Comparison of ENCODE assay signal across 8 mouse cellular contexts in genomic region chr13:6647067-6647991, GRCm38 (mm10). TPM values are rescaled to one million over a fixed set of nuclear protein-coding genes. Genes with fewer than 3 reads are reported as not detected.
A peak's percentile ranks its signal among the peaks of the same experiment; 100 is the strongest.
DNase-seq lines count a peak whose midpoint lies in the region; ATAC-seq and TF ChIP-seq lines count a peak whose summit lies in the region.

No protein-coding gene starts in this region.

- H3K9me3 ChIP-seq in limb, embryonic 13.5 days: no peaks in the 10 kb centered on the region
- H3K9me3 ChIP-seq in midbrain, embryonic 13.5 days: no peaks in the 10 kb centered on the region

- peak overlapping the region; percentile 100 for H3K4me2 ChIP-seq in limb, embryonic 13.5 days (replicated peaks)
- peak overlapping the region; percentile 98 for H3K4me2 ChIP-seq in midbrain, embryonic 13.5 days (replicated peaks)

- H3K4me1 ChIP-seq in testis, adult 2 months (ENCODE audit: control insufficient read depth, insufficient read depth, low read length): peaks cover 27% of the 10 kb centered on the region
- H3K4me1 ChIP-seq in limb, embryonic 13.5 days: peaks cover 20% of the 10 kb centered on the region
- H3K4me1 ChIP-seq in midbrain, embryonic 13.5 days (replicated peaks): peaks cover 21% of the 10 kb centered on the region
- H3K4me1 ChIP-seq in spleen, adult 2 months (ENCODE audit: control insufficient read depth, insufficient read depth, insufficient read length): peaks cover 3% of the 10 kb centered on the region

- no peaks in the 10 kb centered on the region for H3K36me3 ChIP-seq in testis, adult 2 months (ENCODE audit: control insufficient read depth, insufficient read depth, low read length)
- no peaks in the 10 kb centered on the region for H3K36me3 ChIP-seq in limb, embryonic 13.5 days
- no peaks in the 10 kb centered on the region for H3K36me3 ChIP-seq in midbrain, embryonic 13.5 days
- H3K36me3 ChIP-seq in spleen, adult 2 months (ENCODE audit: control insufficient read depth, insufficient read depth, low read length): no peaks in the 10 kb centered on the region

- H3K27me3 ChIP-seq in testis, adult 2 months (ENCODE audit: control insufficient read depth, insufficient read depth, low read length): no peaks in the 10 kb centered on the region
- peaks cover 18% of the 10 kb centered on the region for H3K27me3 ChIP-seq in limb, embryonic 13.5 days
- peaks cover 17% of the 10 kb centered on the region; the same call in 1 of the 2 replicates for H3K27me3 ChIP-seq in midbrain, embryonic 13.5 days
- no peaks in the 10 kb centered on the region for H3K27me3 ChIP-seq in spleen, adult 2 months (ENCODE audit: control insufficient read depth, insufficient read depth, low read length)

- 1% methylated on average over 39 of the region's 39 CpGs for WGBS in limb, embryonic 13.5 days
- WGBS in midbrain, embryonic 13.5 days: under 1% methylated on average over 39 of the region's 39 CpGs
- under 1% methylated on average over 39 of the region's 39 CpGs for WGBS in spleen, adult 2 months

- TF ChIP-seq POLR2A in testis, adult 2 months (IDR thresholded peaks at IDR 0.05; ENCODE audit: control insufficient read depth, low read depth, low read length): no peak
- no peak for TF ChIP-seq POLR2A in spleen, adult 2 months (IDR thresholded peaks at IDR 0.05; ENCODE audit: low read depth, low read length)

- no peak overlapping the region for H3K27ac ChIP-seq in testis, adult 2 months (ENCODE audit: control insufficient read depth, insufficient read depth, low read depth, low read length)
- H3K27ac ChIP-seq in limb, embryonic 13.5 days: no peak overlapping the region
- peak overlapping the region; percentile 56 for H3K27ac ChIP-seq in midbrain, embryonic 13.5 days
- H3K27ac ChIP-seq in spleen, adult 2 months (ENCODE audit: insufficient read depth, low read length): peak overlapping the region; percentile 70

- DNase-seq in testis, postnatal 14 days (ENCODE audit: low spot score): no peak
- DNase-seq in cerebellum, postnatal 10 days: peak; percentile 83 to 85
- peak; percentile 68 for DNase-seq in kidney, adult 11 months
- peak; percentile 68 to 80 for DNase-seq in spleen, adult 2 months (ENCODE audit: low read depth in 1 of 2, low spot score in 2 of 2)

- H3K9ac ChIP-seq in limb, embryonic 13.5 days: peak overlapping the region; percentile 40
- peak overlapping the region; percentile 75 for H3K9ac ChIP-seq in midbrain, embryonic 13.5 days (replicated peaks)

- TF ChIP-seq CTCF in testis, adult 2 months (IDR thresholded peaks at IDR 0.05; ENCODE audit: control insufficient read depth, insufficient read depth, insufficient replicate concordance, low read depth, low read length): no peak
- no peak for TF ChIP-seq CTCF in spleen, adult 2 months (IDR thresholded peaks at IDR 0.05; ENCODE audit: extremely low read depth, insufficient read depth, insufficient read length, insufficient replicate concordance)

- H3K4me3 ChIP-seq in testis, adult 2 months (ENCODE audit: control insufficient read depth, low read depth, low read length): peak overlapping the region; percentile 91
- peak overlapping the region; percentile 55 for H3K4me3 ChIP-seq in limb, embryonic 13.5 days
- H3K4me3 ChIP-seq in midbrain, embryonic 13.5 days (replicated peaks): peak overlapping the region; percentile 67
- H3K4me3 ChIP-seq in spleen, adult 2 months (ENCODE audit: extremely low read depth, insufficient read depth, insufficient read length): peak overlapping the region; percentile 73

- peak; percentile 57 for ATAC-seq in granulocyte monocyte progenitor cell, adult 5-6 weeks (replicated peaks; ENCODE audit: poor library complexity, severe bottlenecking)
- ATAC-seq in limb, embryonic 13.5 days (ENCODE audit: low FRiP score, low read depth): peak; percentile 20; the same call in 1 of the 2 replicates
- ATAC-seq in midbrain, embryonic 13.5 days: peak; percentile 52

RNA-seq across cellular contexts. Expression of gene Pfkp, which starts 1.2 kb away (rescaled TPM):
- 133 and 158 TPM in 2 replicates for polyA plus RNA-seq in testis, adult 2 months (2012; rRNA removed)
- total RNA-seq in granulocyte monocyte progenitor cell, adult 5-6 weeks (2014; fragmentation: Nextera tagmentation): 39.4 and 54.3 TPM in 2 replicates
- 101 and 108 TPM in 2 replicates for total RNA-seq in granulocyte monocyte progenitor cell, adult 5-6 weeks (2017)
- 12.9 and 13.1 TPM in 2 replicates for polyA plus RNA-seq in limb, embryonic 13.5 days (2015; fragmentation: Nextera tagmentation; extraction: Ambion mirVana)
- 135 and 141 TPM in 2 replicates for polyA plus RNA-seq in midbrain, embryonic 13.5 days (2015; fragmentation: Nextera tagmentation; extraction: Ambion mirVana)
- 39.7 and 45.1 TPM in 2 replicates for polyA plus RNA-seq in spleen, adult 2 months (2012; rRNA removed)

Comparison
In these comparisons a context has a peak if more than half of its experiments do, and no peak if none do; other contexts are left out.
1. H3K27ac ChIP-seq: peak in midbrain, embryonic 13.5 days (single experiment) and spleen, adult 2 months (single experiment); none in testis, adult 2 months (single experiment) and limb, embryonic 13.5 days (single experiment).
2. Peak in every context shown above with its lines, with median percentiles within 50 percentile points of each other: H3K4me3 ChIP-seq and ATAC-seq.